Mouse (Mus musculus) C2C12 (cell line): ENCODE measurements around the gene Ccdc157. TPM values are rescaled to one million over a fixed set of nuclear protein-coding genes. Genes with fewer than 3 reads are reported as not detected.
"Not testable (repeated sequence)": the region's sequence is repeated elsewhere in the genome, so short reads cannot be mapped to it uniquely, and the experiment has no call there.

ENCODE experiments used
- H3K27me3 ChIP-seq: one replicate; pipeline ENCODE4 v1.6.1; 2011; ENCODE audit not compliant: control insufficient read depth, insufficient read depth, insufficient read length
- H3K36me3 ChIP-seq: one replicate; pipeline ENCODE4 v1.6.1; 2011; ENCODE audit not compliant: control insufficient read depth, insufficient read depth
- H3K4me3 ChIP-seq: one replicate; pipeline ENCODE4 v1.5.1; 2011; ENCODE audit warnings: mild to moderate bottlenecking, control low read depth; ENCODE audit not compliant: poor library complexity, insufficient read depth, severe bottlenecking
- H3K79me2 ChIP-seq: one replicate; pipeline ENCODE4 v1.6.1; 2011; ENCODE audit not compliant: control insufficient read depth, insufficient read depth
- H3K79me3 ChIP-seq: one replicate; pipeline ENCODE4 v1.6.1; 2011; ENCODE audit warnings: low read depth, control low read depth
- H3ac ChIP-seq: one replicate; pipeline ENCODE3; 2011; ENCODE audit warnings: low read depth; ENCODE audit not compliant: control insufficient read depth, insufficient read length
- CEBPB ChIP-seq: IDR thresholded peaks from one replicate; pipeline ENCODE4 v1.6.1; 2011; ENCODE audit warnings: low read depth, mild to moderate bottlenecking, control low read depth, moderate library complexity
- CTCF ChIP-seq: IDR thresholded peaks from one replicate; pipeline ENCODE4 v1.5.1; 2011; ENCODE audit not compliant: control insufficient read depth, insufficient read depth, insufficient read length
- FOSL1 ChIP-seq: IDR thresholded peaks from one replicate; pipeline ENCODE4 v1.8.0; 2011; ENCODE audit warnings: mild to moderate bottlenecking, low read length; ENCODE audit not compliant: poor library complexity, insufficient read depth, severe bottlenecking
- MAX ChIP-seq: IDR thresholded peaks from one replicate; pipeline ENCODE4 v1.6.1; 2011; ENCODE audit warnings: mild to moderate bottlenecking, control low read depth
- MYOD1 ChIP-seq: IDR thresholded peaks from one replicate; pipeline ENCODE4 v1.6.1; 2011; ENCODE audit warnings: low read depth; ENCODE audit not compliant: control insufficient read depth, insufficient read length
- MYOG ChIP-seq: IDR thresholded peaks from one replicate; pipeline ENCODE4 v1.6.1; 2011; ENCODE audit not compliant: control insufficient read depth, insufficient read length; ENCODE audit errors: extremely low read depth
- USF1 ChIP-seq: IDR thresholded peaks from one replicate; pipeline ENCODE4 v1.6.1; 2011; ENCODE audit warnings: low read depth, mild to moderate bottlenecking, control low read depth, moderate library complexity
- polyA plus RNA-seq: library from polyadenylated mRNA; unstranded; fragments of >200 nt; fragmentation: generic; extraction: Trizol; gene quantifications from one replicate; pipeline ENCODE4 v1.2.1, GENCODE M21; 2012; ENCODE audit warnings: missing spikeins

Gene Ccdc157
- polyA plus RNA-seq, 1 experiment, result 3.7 TPM

GRCm38 (mm10) chr11:4133450-4133849 lies 26.6 kb downstream of the Ccdc157 start:
- no peak overlapping the region for H3ac ChIP-seq
- peaks cover 4% of the 10 kb centered on the region for H3K27me3 ChIP-seq
- H3K79me2 ChIP-seq, result peaks cover 16% of the 10 kb centered on the region
- H3K36me3 ChIP-seq, result peaks cover 4% of the 10 kb centered on the region
- TF ChIP-seq MAX (no peak), MYOG (no peak), MYOD1 (no peak), USF1 (no peak), FOSL1 (no peak), CTCF (no peak), CEBPB (no peak)
- peaks cover 4% of the 10 kb centered on the region for H3K79me3 ChIP-seq
- H3K4me3 ChIP-seq, result no peak overlapping the region

GRCm38 (mm10) chr11:4128461-4128860 lies 31.6 kb downstream of the Ccdc157 start:
- not testable (repeated sequence) for H3ac ChIP-seq, H3K36me3 ChIP-seq, H3K79me2 ChIP-seq, H3K4me3 ChIP-seq, H3K27me3 ChIP-seq, H3K79me3 ChIP-seq

GRCm38 (mm10) chr11:4127059-4127458 lies 33.0 kb downstream of the Ccdc157 start:
- Histone ChIP-seq H3K79me3 (no peaks in the 10 kb centered on the region), H3K27me3 (peaks cover 4% of the 10 kb centered on the region), H3K36me3 (no peaks in the 10 kb centered on the region), H3K4me3 (no peak overlapping the region), H3K79me2 (no peaks in the 10 kb centered on the region), H3ac (no peak overlapping the region)
- TF ChIP-seq MYOD1, result no peak
- TF ChIP-seq FOSL1, result no peak
- TF ChIP-seq MYOG, result no peak
- no peak for TF ChIP-seq MAX
- no peak for TF ChIP-seq CTCF
- TF ChIP-seq CEBPB, result no peak
- no peak for TF ChIP-seq USF1

DNA sequence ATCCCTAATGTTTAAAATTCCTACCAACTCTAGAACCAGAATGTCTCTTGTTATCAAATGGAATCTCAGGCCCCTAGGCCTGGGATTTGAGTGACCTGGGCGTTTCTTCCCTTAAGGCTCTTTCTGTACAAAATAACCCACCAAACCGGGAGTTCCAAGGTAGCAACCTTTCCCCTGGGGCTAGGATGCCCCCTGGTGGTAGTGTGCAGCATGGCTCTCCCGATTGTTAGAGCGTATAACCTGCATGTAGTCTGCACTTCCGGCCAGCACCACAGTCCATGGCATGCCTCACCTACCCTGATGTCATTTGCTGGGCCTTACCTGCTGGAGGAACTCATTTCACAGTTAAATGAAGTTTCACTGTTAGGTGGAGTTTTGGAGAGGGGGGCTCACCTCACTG lies 36.2 kb downstream of the Ccdc157 start:
- no peak overlapping the region for H3ac ChIP-seq
- no peaks in the 10 kb centered on the region for H3K27me3 ChIP-seq
- H3K36me3 ChIP-seq, result no peaks in the 10 kb centered on the region
- TF ChIP-seq FOSL1, result no peak
- peak; percentile 89 for TF ChIP-seq CTCF
- H3K4me3 ChIP-seq, result no peak overlapping the region
- H3K79me3 ChIP-seq, result no peaks in the 10 kb centered on the region
- no peaks in the 10 kb centered on the region for H3K79me2 ChIP-seq

- H3K79me3 ChIP-seq, result no peaks in the 10 kb centered on the region
- no peaks in the 10 kb centered on the region for H3K36me3 ChIP-seq
- H3ac ChIP-seq, result no peak within 1 kb of the TSS
- no peak within 1 kb of the TSS for H3K4me3 ChIP-seq
- H3K27me3 ChIP-seq, result no peaks in the 10 kb centered on the region
- TF ChIP-seq USF1 (no peak), CEBPB (no peak), MAX (no peak), FOSL1 (no peak), MYOG (no peak), MYOD1 (no peak), CTCF (no peak)
- no peaks in the 10 kb centered on the region for H3K79me2 ChIP-seq
Observed at GRCm38 (mm10) chr11:4122742-4123579, 37.1 kb downstream of the Ccdc157 start, which contains the start of gene Sec14l2. TSS of gene Sec14l2 (minus strand) at chr11:4123415.

- Histone ChIP-seq H3K79me2 (no peaks in the 10 kb centered on the region), H3K27me3 (no peaks in the 10 kb centered on the region), H3K4me3 (no peak overlapping the region), H3K36me3 (no peaks in the 10 kb centered on the region), H3ac (no peak overlapping the region), H3K79me3 (no peaks in the 10 kb centered on the region)
- TF ChIP-seq MAX (no peak), MYOG (no peak), USF1 (no peak), CTCF (no peak), CEBPB (no peak), FOSL1 (no peak), MYOD1 (no peak)
Observed at GRCm38 (mm10) chr11:4122226-4122625, 37.9 kb downstream of the Ccdc157 start.
